Mouse (Mus musculus) spleen, embryonic (tissue): ENCODE measurements around the gene Itgam.

ENCODE experiments used
- CTCF ChIA-PET: fragments of 350-600 bp; sonication (Branson Sonifier 250); formaldehyde crosslinking; loops from one replicate; lab custom pipeline; 2022; lab: Charles Lee

Gene Itgam

GRCm38 (mm10) chr7:128128741-128129720, 66.6 kb downstream of the Itgam start, which contains the start of gene Itgax:
Gene Itgax, plus strand, starts transcription at chr7:128129547.
- CTCF ChIA-PET, result no interaction called here

DNA sequence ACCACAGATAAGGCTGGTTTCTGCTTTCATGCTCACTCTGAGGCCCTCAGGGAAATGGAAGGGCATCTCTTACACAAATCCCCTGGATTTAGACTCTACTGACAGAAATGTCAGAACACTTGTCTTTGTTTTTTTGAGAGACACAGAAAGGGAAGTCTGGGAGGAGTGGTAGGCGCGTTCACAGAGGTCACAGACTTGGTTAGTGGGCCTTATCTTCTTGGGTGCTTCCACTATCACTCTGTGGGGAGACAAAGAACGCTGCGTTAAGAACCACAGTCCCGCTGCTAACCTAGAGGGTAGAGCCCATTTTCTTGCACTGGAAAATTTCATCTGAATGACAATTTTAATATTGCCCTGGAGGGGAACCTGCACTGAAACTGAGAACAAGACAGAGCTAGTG, 69.7 kb downstream of the Itgam start:
- CTCF ChIA-PET, result interaction anchor here (0.6 kb wide), 1 partner anchor 63 kb away, joined by 12 read pairs; no protein-coding TSS in a partner anchor

- CTCF ChIA-PET, result interaction anchor here (0.6 kb wide), 1 partner anchor 61 kb away, joined by 9 read pairs; no protein-coding TSS in a partner anchor
Measured at GRCm38 (mm10) chr7:128133596-128133995, 71.2 kb downstream of the Itgam start.

- CTCF ChIA-PET, result no interaction called here
Measured at GRCm38 (mm10) chr7:128136927-128137326, 74.5 kb downstream of the Itgam start.

DNA sequence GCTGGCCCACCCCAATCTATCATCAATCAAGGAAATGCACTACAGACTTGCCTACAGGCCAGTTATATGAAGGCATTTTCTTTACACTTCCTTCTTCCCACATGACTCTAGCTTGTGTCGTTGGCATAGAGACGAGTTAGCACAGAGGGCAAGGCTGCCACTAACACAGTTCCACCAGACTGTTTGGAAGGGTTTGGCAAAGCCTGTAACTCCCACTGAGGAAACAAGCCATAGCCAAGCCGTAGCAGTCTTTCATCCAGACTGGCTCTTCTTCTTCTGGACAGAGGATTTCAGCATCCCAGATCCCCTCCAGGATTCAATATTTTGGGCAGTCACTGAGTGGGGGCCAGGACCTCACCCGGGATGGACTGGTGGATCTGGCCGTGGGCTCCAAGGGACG, 77.2 kb downstream of the Itgam start:
- CTCF ChIA-PET, result interaction anchor here (0.6 kb wide), 1 partner anchor 24 kb away, joined by 6 read pairs; no protein-coding TSS in a partner anchor

- CTCF ChIA-PET, result no interaction called here
Measured at GRCm38 (mm10) chr7:128150970-128151369, 88.5 kb downstream of the Itgam start.

- CTCF ChIA-PET, result no interaction called here
Measured at GRCm38 (mm10) chr7:128154076-128154475, 91.6 kb downstream of the Itgam start, which contains the start of gene Itgad. Gene Itgad, plus strand, starts transcription at chr7:128154376.

GRCm38 (mm10) chr7:128154924-128155323, 92.5 kb downstream of the Itgam start:
- CTCF ChIA-PET, result no interaction called here

DNA sequence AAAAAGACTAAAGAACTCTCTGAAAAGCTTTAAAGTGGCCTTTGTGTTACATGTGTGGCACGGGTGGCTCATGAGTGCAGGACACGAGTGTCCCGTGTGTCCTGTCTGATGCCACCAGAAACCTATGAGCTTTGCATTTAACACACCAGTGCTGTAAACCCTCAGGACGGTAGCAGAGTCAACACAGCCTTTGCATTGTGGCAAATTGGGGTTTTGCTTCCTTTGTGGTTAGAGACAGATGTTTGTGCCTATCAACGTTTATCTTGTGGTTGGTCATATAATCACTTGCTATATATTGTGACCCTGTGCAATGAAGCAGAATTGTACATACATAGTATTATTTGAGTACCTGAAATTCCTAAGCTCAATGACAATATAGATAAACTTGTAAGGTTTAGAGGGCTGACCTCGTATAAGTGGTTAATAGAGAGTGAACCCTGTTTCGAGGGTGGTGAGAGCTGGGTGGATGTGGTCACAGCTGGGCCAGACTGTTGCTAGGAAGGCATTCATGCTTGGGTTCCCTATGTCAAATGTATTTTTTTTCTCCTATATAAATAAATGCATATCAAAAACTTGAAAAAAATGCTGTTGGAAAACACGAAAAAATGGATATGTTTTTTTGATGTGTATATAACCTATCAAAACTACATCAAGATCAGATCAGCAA, 96.4 kb downstream of the Itgam start:
- CTCF ChIA-PET, result interaction anchor here (0.8 kb wide), 1 partner anchor 438 kb away, joined by 3 read pairs; no protein-coding TSS in a partner anchor

- CTCF ChIA-PET, result interaction anchor here (0.6 kb wide), 1 partner anchor 16 kb away, joined by 3 read pairs; no protein-coding TSS in a partner anchor
Measured at GRCm38 (mm10) chr7:128164001-128164400, 101.6 kb downstream of the Itgam start.

DNA sequence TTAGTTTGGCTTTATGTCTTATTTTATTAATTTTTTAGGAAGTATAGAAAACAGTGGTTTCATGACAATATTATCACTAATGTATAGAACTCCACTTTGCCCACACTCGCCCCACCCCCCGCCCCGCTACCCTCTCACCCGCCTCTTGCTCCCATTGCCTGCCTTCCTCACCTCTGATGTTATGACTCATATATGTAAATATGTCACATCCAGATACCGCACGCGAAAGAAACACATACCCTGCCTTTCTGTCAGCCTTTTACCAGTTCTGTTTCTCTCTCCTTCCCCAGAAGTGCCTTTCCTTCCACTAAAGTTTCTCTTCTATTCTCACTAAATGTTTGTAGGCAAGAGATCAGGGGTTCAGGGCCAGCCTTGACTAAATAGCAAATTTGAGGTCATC, 104.0 kb downstream of the Itgam start:
- CTCF ChIA-PET, result interaction anchor here (1.0 kb wide), 1 partner anchor 26 kb away, joined by 14 read pairs; no protein-coding TSS in a partner anchor
